Mouse (Mus musculus): ENCODE data around the gene Dhps. TPM values are rescaled to one million over a fixed set of nuclear protein-coding genes. Genes with fewer than 3 reads are reported as not detected.

Dhps gene
- 46.2 and 54.2 TPM in 2 replicates for polyA plus RNA-seq (2012; rRNA removed; ENCODE audit: low replicate concordance)

DNA sequence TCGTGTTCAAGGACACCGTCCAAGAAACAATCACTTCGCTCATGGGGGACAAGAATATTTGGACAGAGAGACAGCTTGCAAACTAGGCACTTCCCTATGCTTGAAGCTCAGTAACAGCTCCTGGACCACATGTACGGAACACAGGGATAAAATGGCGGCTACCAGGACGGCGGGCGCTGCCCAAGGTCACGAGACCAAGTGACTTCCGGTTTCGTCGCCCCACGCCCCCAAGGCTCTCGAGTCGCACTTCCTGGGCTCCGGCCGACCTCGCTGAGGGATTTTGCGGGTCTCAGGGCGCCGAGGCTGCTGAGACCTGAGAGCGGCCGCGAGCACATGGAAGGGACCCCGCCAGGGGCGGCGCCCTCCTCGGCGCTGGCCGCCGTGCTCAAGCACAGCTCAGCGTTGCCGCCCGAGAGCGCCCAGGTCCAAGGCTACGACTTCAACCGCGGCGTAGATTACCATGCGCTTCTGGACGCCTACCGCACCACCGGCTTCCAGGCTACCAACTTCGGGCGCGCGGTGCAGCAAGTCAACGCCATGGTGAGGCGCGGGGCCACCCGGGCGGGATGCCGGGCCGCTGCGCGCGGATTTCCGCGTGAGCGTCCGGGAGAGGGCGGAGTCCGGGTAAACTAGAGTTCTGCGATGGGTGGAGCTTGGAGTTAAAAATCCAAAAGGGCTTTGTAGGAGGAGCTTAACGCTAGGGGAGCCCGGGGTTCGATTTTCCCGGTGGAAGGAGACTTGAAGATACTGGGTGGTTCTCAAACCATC is at the start of gene Dhps:
Dhps (plus strand) TSS at position 244 of the 768 bp plus-strand sequence.

DNA sequence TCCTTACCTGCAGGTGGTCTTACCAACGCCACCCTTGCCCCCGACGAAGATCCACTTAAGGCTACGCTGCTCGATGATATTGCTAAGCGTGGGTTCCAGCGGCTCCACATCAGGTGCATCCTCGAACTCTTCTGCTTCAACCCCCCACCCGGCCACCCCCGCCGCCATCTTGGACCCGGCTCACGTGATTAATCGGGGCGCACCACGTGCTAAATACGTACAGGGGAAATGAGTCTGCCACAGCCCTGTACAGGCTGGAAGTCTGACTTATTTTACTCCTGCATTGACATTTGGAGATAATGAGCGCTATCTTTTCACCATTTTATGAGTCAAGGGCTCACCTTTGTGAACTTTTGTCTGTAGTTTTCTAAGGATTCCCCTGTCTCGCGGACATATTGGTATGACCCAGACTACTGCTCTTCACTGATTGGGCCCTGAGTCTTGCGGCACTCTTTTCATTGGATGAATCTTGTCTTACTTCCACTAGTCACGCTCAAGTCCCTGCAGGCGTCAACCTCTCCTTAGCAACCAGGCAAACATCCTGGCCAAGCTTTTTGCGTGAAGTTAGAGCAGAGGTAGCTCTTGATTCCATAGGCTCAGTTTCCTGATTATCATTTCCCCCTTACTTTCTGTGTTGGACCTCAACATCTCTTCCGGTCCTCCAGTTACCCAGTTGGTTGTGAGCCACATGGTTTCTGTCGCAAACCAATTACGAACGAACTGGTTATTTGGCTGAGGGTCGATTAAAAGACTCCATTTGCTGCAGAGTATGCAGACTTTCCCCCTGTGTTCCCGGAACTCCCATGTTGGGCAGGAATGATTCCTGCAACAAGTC is 46.2 kb upstream of the Dhps start, which contains the start of gene Asna1:
Asna1 (minus strand) TSS at position 184 of the 835 bp plus-strand sequence.

DNA sequence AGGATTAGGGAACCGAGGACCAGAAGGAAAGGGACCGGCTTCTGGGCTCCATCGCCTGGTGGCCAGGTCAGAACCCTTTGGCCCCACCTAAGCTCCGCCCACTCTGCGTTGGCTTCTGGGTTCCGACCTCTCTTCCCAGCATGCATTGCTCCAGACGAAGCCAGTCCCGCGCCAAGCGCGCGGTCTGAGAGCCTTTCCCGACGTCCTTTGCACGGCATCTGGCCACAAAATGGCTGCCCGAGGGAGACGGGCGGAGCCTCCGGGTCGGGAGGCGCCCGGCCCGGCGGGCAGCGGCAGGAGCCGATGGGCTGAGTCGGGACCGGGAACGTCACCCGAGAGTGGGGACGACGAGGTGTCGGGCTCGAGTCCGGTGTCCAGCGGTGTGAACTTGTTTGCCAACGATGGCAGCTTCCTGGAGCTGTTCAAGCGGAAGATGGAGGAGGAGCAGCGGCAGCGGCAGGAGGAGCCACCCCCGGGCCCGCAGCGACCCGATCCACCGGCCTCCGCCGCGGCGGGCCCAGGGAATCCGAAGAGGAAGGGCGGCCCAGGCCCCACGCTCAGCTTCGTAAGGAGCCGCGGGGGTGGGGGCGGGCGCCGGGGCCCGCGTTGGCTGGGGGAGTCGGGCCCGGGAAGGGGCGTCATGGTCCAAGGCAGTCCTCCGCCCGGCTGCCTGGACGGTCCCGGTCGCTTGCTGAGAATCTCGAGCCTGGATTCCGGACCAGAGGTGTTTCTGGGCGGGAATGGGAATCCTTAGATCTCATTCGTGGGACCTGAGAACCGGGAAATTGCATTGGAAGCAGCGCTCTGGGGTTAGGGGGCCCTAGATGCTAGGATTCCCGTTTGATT is 44.7 kb upstream of the Dhps start, which contains the start of gene Trir:
Trir (plus strand) TSS at position 154 of the 846 bp plus-strand sequence.

DNA sequence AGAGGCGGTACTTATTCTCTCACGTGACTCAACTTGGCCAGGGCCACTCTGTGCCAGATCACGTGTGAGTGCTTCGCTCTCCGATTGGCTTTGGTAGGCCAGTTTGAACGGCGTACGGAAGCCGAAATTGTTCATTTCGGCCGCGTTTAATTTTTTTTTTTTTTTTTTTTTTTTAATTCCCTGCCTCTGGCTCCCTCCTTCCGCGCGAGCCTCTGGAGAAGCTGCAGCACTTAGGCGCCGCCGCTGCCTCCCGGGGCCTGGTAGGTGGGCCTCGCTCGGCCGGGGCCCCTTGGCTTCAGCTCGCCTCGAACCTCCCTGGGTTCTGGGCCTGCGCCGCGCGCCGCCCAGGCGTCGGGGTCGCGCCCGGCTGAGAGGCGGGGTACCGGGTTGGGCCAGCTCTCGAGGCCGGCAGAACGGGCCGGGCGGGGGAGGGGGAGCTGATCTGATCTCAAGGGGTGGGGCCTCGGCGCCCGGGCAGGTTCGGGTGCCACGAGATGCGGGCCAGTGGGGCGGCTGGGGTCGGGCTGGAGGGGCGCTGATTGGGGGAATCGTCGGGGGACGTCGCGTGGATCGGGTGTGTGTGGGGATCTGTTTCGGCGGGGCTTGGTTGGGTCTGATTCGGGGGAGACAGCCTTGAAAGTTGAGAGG is 34.7 kb upstream of the Dhps start, which contains the start of gene Tnpo2:
Tnpo2 (plus strand) TSS at position 198 of the 648 bp plus-strand sequence.

DNA sequence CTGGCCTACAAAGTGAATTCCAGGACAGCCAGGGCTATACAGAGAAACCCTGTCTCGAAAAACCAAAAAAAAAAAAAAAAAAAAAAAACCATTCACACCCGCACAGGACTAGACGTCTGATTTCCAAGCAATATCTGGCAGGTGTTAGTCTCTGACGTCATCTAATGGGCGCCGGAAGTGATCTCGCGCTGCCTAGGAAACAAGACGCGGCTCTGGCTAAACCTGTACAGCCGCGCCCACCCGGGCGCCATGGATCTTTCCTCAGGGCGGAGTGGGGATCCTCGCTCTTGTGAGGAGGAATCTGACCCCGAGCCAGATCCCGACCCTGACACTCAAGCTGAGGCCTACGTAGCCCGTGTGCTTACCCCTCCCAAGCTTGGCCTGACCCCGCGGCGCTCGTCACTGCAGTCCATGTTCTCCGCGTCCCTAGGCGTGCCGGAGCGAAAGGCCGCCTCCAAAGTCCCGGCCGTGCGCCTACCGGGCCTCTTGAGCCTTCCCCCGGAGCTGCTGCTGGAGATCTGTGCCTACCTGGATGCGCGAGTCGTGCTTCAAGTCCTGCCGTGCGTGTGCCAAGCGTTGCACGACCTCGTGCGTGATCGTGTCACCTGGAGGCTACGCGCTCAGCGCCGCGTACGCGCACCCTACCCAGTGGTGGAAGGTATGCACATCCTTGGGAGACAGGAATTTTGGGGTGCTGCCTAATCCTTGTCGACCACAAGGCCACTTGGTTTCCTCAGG is 11.5 kb upstream of the Dhps start, which contains the start of gene Fbxw9:
Fbxw9 (plus strand) TSS at position 177 of the 738 bp plus-strand sequence.

DNA sequence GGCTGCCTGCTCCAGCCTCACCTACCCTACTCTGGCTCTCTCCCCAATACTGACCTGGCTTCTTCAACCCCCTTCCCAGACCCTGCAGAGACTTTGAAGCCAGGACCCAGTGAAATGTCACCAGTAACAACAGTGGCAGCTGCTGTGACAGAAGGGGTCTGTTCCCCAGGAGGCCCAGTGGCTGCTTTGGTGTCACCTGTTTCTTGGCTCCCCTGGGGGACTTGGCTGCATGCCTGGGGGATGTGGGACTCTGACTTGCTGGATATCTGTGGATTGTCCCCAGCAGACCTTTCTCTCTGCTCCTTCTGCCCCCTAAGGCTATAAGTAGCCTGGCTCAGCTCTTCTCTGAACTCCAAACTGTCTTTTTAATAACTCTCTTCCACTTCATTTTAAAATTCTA is 3.6 kb upstream of the Dhps start, which contains the start of gene Gm5741:
Gm5741 (minus strand) TSS at position 1 of the 400 bp plus-strand sequence.

DNA sequence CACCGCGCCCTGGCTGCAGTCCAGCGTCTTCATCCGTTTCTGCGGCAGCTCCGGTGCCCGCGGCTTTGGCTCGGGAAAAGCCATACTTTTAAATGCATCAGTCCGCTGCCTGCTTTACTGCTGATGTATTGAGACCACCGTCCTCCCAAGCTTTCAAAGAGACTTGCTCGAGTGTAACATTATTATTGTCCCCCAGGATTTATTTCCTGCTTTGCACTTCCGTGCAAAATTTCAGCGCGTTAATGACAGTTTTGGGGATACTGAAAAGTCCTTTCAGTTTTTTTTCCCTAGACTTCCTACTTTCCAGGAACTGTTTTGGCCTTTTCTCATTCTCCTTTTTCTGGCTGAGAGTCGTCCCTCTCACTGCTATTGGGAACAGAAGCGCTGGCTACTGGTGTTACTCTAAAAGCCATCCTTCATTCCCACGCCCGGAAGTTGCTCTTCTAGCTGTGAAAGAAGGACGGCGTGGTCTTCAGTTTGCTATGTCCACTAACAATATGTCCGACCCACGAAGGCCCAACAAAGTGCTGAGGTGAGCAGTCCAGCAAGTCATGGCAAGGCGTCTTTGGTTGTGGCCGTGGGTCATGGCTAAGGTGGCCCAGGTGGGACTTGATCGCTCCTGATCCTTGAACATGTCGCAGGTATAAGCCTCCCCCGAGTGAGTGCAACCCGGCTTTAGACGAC is 9.1 kb downstream of the Dhps start, which contains the start of gene Wdr83os:
Wdr83os (plus strand) TSS at position 209 of the 684 bp plus-strand sequence.

DNA sequence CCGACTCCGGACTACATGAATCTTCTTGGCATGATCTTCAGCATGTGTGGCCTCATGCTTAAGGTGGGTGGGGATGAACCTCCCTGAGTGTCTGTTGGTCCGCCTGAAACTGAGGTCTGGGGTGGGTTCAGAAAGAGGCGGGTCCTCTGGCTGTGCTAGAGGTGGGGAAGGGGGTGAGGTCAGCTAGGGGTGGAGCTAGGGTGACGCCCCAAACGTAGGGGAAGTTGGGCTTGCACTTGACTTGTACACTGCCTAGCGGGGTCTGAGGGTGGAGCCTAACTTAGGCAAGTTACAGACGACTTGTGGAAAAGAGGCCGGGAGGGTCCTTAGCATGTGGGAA is 9.6 kb downstream of the Dhps start, which contains the start of gene Wdr83:
Wdr83 (minus strand) TSS at position 91 of the 340 bp plus-strand sequence.

DNA sequence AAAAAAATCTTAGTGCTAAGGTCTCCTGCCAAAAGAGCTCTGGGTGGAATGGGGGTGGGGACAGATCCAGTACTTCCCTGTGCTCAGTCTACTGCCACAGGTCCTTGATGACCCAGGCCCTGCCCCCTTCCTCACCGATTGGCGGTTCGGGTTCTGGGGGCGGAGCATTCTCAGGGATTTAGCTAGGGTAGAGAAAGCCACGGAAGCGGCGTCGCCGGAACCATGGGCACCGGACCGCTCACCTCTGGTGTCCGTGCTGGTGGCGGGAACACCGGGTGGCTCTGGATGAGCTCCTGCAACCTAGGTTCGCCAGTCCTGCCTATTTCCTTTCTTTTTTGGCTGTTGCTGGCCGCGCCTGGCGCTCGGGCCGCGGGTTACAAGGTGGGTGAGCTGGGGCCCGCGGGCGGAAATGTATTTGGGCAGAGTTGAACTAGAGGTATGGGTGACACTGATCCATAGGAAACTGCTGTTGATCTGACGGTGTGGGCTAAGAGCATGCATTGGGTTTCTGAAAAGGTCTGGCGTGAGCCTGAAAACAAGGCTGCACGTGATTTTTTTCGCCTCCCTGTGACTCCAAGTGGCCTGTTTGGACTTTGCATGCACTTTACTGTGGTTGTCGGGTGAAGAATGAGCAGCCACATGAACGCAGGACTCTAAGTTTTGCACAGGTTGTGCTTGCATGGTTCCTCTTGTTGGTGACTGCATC is 11.7 kb downstream of the Dhps start, which contains the start of gene Man2b1:
Man2b1 (plus strand) TSS at position 163 of the 706 bp plus-strand sequence.

DNA sequence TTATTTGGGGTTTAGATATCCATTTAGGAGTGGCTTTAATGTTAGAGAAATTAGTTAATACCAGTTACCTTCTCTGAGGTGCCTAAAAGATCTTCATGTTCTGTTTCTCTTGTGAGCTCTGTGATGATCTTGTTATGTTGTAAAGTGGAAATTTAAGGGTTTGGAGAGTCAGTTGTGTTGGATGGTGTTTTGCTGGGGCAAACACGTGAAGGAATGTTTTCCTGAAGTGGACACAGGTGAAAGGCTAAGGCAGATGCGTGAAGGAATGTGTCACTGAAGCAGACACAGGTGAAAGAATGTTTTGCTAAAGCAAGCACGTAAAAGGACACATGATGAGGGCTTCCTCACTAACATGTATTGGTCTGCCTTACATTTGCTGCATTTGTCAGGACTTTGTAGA is 51.4 kb downstream of the Dhps start, which contains the start of gene Zfp791:
Zfp791 (minus strand) TSS at position 101 of the 400 bp plus-strand sequence.

Other genes with a start within 250 kb of the Dhps start
- 2.0 and 2.1 TPM in 2 replicates for gene Dand5, start 248.9 kb upstream of the Dhps start, polyA plus RNA-seq (2012; rRNA removed; ENCODE audit: low replicate concordance)
- 45.9 and 171 TPM in 2 replicates for gene Gadd45gip1, start 240.2 kb upstream of the Dhps start, polyA plus RNA-seq (2012; rRNA removed; ENCODE audit: low replicate concordance)
- 56.0 and 74.1 TPM in 2 replicates for gene Rad23a, start 231.1 kb upstream of the Dhps start, polyA plus RNA-seq (2012; rRNA removed; ENCODE audit: low replicate concordance)
- gene Calr, start 224.8 kb upstream of the Dhps start, polyA plus RNA-seq (2012; rRNA removed; ENCODE audit: low replicate concordance): 101 and 112 TPM in 2 replicates
- gene Farsa, start 214.8 kb upstream of the Dhps start, polyA plus RNA-seq (2012; rRNA removed; ENCODE audit: low replicate concordance): 28.8 and 32.6 TPM in 2 replicates
- gene Syce2, start 199.6 kb upstream of the Dhps start, polyA plus RNA-seq (2012; rRNA removed; ENCODE audit: low replicate concordance): 0.37 and 0.95 TPM in 2 replicates
- 105 and 276 TPM in 2 replicates for gene Gcdh, start 177.8 kb upstream of the Dhps start, polyA plus RNA-seq (2012; rRNA removed; ENCODE audit: low replicate concordance)
- 0.46 and 0.56 TPM in 2 replicates for gene Klf1, start 169.8 kb upstream of the Dhps start, polyA plus RNA-seq (2012; rRNA removed; ENCODE audit: low replicate concordance)
- gene Dnase2a, start 163.2 kb upstream of the Dhps start, polyA plus RNA-seq (2012; rRNA removed; ENCODE audit: low replicate concordance): 4.7 and 4.8 TPM in 2 replicates
- 0.50 and 0.84 TPM in 2 replicates for gene Mast1, start 134.4 kb upstream of the Dhps start, polyA plus RNA-seq (2012; rRNA removed; ENCODE audit: low replicate concordance)
- gene Rtbdn, start 124.8 kb upstream of the Dhps start, polyA plus RNA-seq (2012; rRNA removed; ENCODE audit: low replicate concordance): 0.12 and 0.13 TPM in 2 replicates
- gene Gm49661, start 102.3 kb upstream of the Dhps start, polyA plus RNA-seq (2012; rRNA removed; ENCODE audit: low replicate concordance): 0.79 TPM in 1 of 2 replicates, not detected in the other
- gene Prdx2, start 102.2 kb upstream of the Dhps start, polyA plus RNA-seq (2012; rRNA removed; ENCODE audit: low replicate concordance): 72.5 and 105 TPM in 2 replicates
- gene Rnaseh2a, start 102.0 kb upstream of the Dhps start, polyA plus RNA-seq (2012; rRNA removed; ENCODE audit: low replicate concordance): 22.7 and 28.7 TPM in 2 replicates
- 133 and 294 TPM in 2 replicates for gene Junb, start 93.0 kb upstream of the Dhps start, polyA plus RNA-seq (2012; rRNA removed; ENCODE audit: low replicate concordance)
- gene Hook2, start 81.2 kb upstream of the Dhps start, polyA plus RNA-seq (2012; rRNA removed; ENCODE audit: low replicate concordance): 46.1 and 61.0 TPM in 2 replicates
- not detected in 2 replicates for gene Best2, start 57.2 kb upstream of the Dhps start, polyA plus RNA-seq (2012; rRNA removed; ENCODE audit: low replicate concordance)
- gene Asna1, start 46.5 kb upstream of the Dhps start, polyA plus RNA-seq (2012; rRNA removed; ENCODE audit: low replicate concordance): 72.4 and 89.7 TPM in 2 replicates
- 54.2 and 119 TPM in 2 replicates for gene Trir, start 44.9 kb upstream of the Dhps start, polyA plus RNA-seq (2012; rRNA removed; ENCODE audit: low replicate concordance)
- 17.4 and 29.4 TPM in 2 replicates for gene Tnpo2, start 34.8 kb upstream of the Dhps start, polyA plus RNA-seq (2012; rRNA removed; ENCODE audit: low replicate concordance)
- 69.0 and 116 TPM in 2 replicates for gene Fbxw9, start 11.7 kb upstream of the Dhps start, polyA plus RNA-seq (2012; rRNA removed; ENCODE audit: low replicate concordance)
- gene Gm5741, start 3.8 kb upstream of the Dhps start, polyA plus RNA-seq (2012; rRNA removed; ENCODE audit: low replicate concordance): 1.2 TPM in 1 of 2 replicates, not detected in the other
- gene Wdr83os, start 9.0 kb downstream of the Dhps start, polyA plus RNA-seq (2012; rRNA removed; ENCODE audit: low replicate concordance): 74.0 and 95.6 TPM in 2 replicates
- gene Wdr83, start 9.5 kb downstream of the Dhps start, polyA plus RNA-seq (2012; rRNA removed; ENCODE audit: low replicate concordance): 18.6 and 23.1 TPM in 2 replicates
- gene Man2b1, start 11.5 kb downstream of the Dhps start, polyA plus RNA-seq (2012; rRNA removed; ENCODE audit: low replicate concordance): 31.4 and 36.6 TPM in 2 replicates
- 0.13 and 0.21 TPM in 2 replicates for gene Zfp791, start 51.3 kb downstream of the Dhps start, polyA plus RNA-seq (2012; rRNA removed; ENCODE audit: low replicate concordance)
- not detected in 2 replicates for gene Cks1brt, start 80.2 kb downstream of the Dhps start, polyA plus RNA-seq (2012; rRNA removed; ENCODE audit: low replicate concordance)
- gene Olfr371, start 154.2 kb downstream of the Dhps start, polyA plus RNA-seq (2012; rRNA removed; ENCODE audit: low replicate concordance): not detected in 2 replicates
- gene Orc6, start 227.9 kb downstream of the Dhps start, polyA plus RNA-seq (2012; rRNA removed; ENCODE audit: low replicate concordance): 2.4 and 3.1 TPM in 2 replicates
- 2.2 and 2.4 TPM in 2 replicates for gene Vps35, start 228.0 kb downstream of the Dhps start, polyA plus RNA-seq (2012; rRNA removed; ENCODE audit: low replicate concordance)

Data from duodenum, adult 2 months (tissue).